Mouse (Mus musculus): ENCODE results near the gene Gse1. TPM values are rescaled to one million over a fixed set of nuclear protein-coding genes. Genes with fewer than 3 reads are reported as not detected.

The Gse1 gene
- total RNA-seq, 1 experiment = 21.4 TPM

DNA sequence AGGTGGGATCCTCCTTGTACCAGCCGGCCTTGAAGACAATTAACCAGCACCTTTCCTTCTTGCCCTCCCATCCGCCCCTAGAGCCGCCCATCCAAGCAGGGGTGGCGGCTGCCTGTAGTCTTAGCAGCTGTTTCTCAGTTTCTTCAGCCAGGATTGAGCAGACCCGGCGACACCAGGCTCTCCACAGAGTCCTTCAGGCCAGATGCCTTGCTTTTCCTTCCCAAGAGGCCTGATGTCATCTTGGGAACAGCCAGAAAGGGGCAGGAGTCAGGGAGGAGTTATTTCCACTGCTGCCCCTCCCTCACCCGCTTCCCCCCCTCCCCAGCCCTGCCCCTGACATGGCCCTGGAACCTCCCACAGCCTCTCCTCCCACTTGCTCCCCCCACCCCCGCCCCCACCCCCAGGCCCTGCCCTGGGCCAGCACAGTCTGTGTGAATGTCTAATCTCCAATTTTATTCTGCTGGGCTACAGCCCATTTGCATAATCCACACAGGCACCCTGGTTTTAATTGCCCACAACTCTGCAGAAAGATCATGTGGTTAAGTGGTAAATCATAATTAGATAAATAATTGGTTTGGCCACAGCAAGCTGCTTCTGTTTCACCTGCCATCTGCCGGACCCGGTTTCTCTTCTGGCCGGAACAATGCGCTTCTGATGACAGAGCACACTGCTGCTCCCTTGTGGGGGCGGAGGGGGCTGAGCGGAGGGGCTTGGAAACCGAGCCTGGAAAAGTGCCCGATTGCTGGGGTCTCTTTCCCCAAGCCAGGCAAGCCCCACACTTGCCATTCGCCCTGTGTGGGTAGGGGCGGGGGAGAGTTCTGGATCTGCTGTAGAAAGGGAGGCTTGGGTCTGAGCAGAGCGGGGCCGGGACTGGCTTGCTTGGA lies 292.7 kb downstream of the Gse1 start:
- H3K4me1 ChIP-seq (ENCODE audit: control insufficient read depth in 2 of 2, insufficient read depth in 2 of 2, low read length in 2 of 2, poor library complexity in 1 of 2) = peaks cover 29 to 55% of the 10 kb centered on the region in 2 experiments
- DNase-seq (ENCODE audit: low read depth, low spot score) = no peak
- H3K9ac ChIP-seq (ENCODE audit: insufficient read depth, low read depth, low read length, poor library complexity, severe bottlenecking) = peak overlapping the region; percentile 56

DNA sequence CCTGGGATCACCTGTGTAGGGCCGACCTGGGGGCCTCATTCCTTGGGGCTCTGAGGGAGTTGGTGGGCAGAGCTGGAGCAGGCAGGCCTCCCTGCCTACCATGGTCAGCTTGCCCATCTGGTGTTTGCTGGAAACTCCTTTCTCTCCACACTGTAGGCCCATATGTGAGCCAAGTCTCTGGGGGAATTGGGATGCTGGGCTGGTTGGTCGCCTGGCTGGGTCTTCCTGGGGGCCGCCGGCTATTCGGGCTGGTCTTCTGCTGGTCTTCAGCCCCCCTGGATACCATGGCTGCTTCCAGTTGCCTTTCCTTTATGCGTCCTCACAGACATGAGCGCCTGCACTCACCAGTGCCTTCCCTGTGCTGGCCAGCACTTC lies 293.3 kb downstream of the Gse1 start:
- TF ChIP-seq ZC3H11A (IDR thresholded peaks at IDR 0.05; ENCODE audit: borderline replicate concordance, low read depth, low read length) = no peak
- no peak for TF ChIP-seq ZNF384 (IDR thresholded peaks at IDR 0.05; ENCODE audit: low read depth, low read length)
- no peak for TF ChIP-seq CHD2 (IDR thresholded peaks at IDR 0.05; ENCODE audit: low read depth, low read length)
- Histone ChIP-seq H3K27ac (ENCODE audit: insufficient read depth, low read depth, low read length, poor library complexity, severe bottlenecking) (no peak overlapping the region), H3K4me3 (ENCODE audit: insufficient read depth in 1 of 2, low read depth in 1 of 2, low read length in 2 of 2, poor library complexity in 1 of 2, severe bottlenecking in 1 of 2) (peak overlapping the region; percentile 22 to 31; a peak in 3 of 4 replicates), H3K9ac (ENCODE audit: insufficient read depth, low read depth, low read length, poor library complexity, severe bottlenecking) (peak overlapping the region; percentile 56), H3K36me3 (ENCODE audit: control insufficient read depth, insufficient read depth, low read length, poor library complexity, severe bottlenecking) (no peaks in the 10 kb centered on the region), H3K4me1 (ENCODE audit: control insufficient read depth in 2 of 2, insufficient read depth in 2 of 2, low read length in 2 of 2, poor library complexity in 1 of 2) (peaks cover 27 to 57% of the 10 kb centered on the region in 2 experiments), H3K9me3 (ENCODE audit: control insufficient read depth, insufficient read depth, low read depth, low read length) (no peaks in the 10 kb centered on the region)
- in situ Hi-C loops (cut with MboI; ENCODE audit: low sequenced_read_pairs in 2 of 2, unreplicated experiment in 2 of 2) = loop anchor here in 1 of 2 experiments (10.0 kb wide), 1 partner anchor 117 kb away; no protein-coding TSS in a partner anchor
- DNase-seq (ENCODE audit: low read depth, low spot score) = no peak

More for the DNA sequence above, 292.7 kb downstream of the Gse1 start:
- TF ChIP-seq ZC3H11A (IDR thresholded peaks at IDR 0.05; ENCODE audit: borderline replicate concordance, low read depth, low read length) = no peak
- H3K36me3 ChIP-seq (ENCODE audit: control insufficient read depth, insufficient read depth, low read length, poor library complexity, severe bottlenecking) = no peaks in the 10 kb centered on the region
- in situ Hi-C loops (cut with MboI; ENCODE audit: low sequenced_read_pairs in 2 of 2, unreplicated experiment in 2 of 2) = loop anchor here in 1 of 2 experiments (10.0 kb wide), 1 partner anchor 116 kb away; no protein-coding TSS in a partner anchor
- no peaks in the 10 kb centered on the region for H3K9me3 ChIP-seq (ENCODE audit: control insufficient read depth, insufficient read depth, low read depth, low read length)
- peak overlapping the region; percentile 22 to 31; a peak in 3 of 4 replicates for H3K4me3 ChIP-seq (ENCODE audit: insufficient read depth in 1 of 2, low read depth in 1 of 2, low read length in 2 of 2, poor library complexity in 1 of 2, severe bottlenecking in 1 of 2)
- H3K27ac ChIP-seq (ENCODE audit: insufficient read depth, low read depth, low read length, poor library complexity, severe bottlenecking) = no peak overlapping the region

DNA sequence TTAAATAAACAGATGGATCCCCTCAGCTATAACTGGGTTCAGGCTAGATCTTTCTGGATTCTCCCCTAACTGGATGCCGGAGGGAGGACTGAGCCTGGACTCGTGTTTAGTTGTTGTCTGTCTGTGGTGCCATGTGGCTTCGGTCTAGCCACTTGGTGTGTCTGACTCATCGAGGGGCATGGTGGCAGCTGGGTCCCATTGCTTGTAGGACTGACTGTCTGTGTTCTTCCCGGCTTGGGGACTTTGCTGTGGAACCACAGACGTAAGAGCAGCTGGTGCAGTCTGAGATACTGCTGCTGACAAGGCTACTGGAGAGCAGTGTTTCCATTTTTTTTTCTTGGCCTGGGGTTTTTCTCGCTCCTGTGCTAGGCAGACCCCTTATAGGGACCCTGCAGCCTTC lies 295.4 kb downstream of the Gse1 start:
- no peak overlapping the region for H3K4me3 ChIP-seq (ENCODE audit: insufficient read depth in 1 of 2, low read depth in 1 of 2, low read length in 2 of 2, poor library complexity in 1 of 2, severe bottlenecking in 1 of 2)
- H3K27ac ChIP-seq (ENCODE audit: insufficient read depth, low read depth, low read length, poor library complexity, severe bottlenecking) = no peak overlapping the region
- no peak for TF ChIP-seq HCFC1 (IDR thresholded peaks at IDR 0.05; ENCODE audit: borderline replicate concordance, insufficient read depth, low read length)
- no peak for TF ChIP-seq CHD2 (IDR thresholded peaks at IDR 0.05; ENCODE audit: low read depth, low read length)
- TF ChIP-seq ZNF384 (IDR thresholded peaks at IDR 0.05; ENCODE audit: low read depth, low read length) = no peak
- TF ChIP-seq ZC3H11A (IDR thresholded peaks at IDR 0.05; ENCODE audit: borderline replicate concordance, low read depth, low read length) = no peak
- TF ChIP-seq MAFK (IDR thresholded peaks at IDR 0.05; ENCODE audit: insufficient read depth, low read depth, low read length) = no peak
- in situ Hi-C loops (cut with MboI; ENCODE audit: low sequenced_read_pairs in 2 of 2, unreplicated experiment in 2 of 2) = loop anchor here in 1 of 2 experiments (10.0 kb wide), 1 partner anchor 119 kb away; no protein-coding TSS in a partner anchor
- H3K4me1 ChIP-seq (ENCODE audit: control insufficient read depth in 2 of 2, insufficient read depth in 2 of 2, low read length in 2 of 2, poor library complexity in 1 of 2) = peaks cover 22 to 58% of the 10 kb centered on the region in 2 experiments
- H3K36me3 ChIP-seq (ENCODE audit: control insufficient read depth, insufficient read depth, low read length, poor library complexity, severe bottlenecking) = no peaks in the 10 kb centered on the region
- no peak overlapping the region for H3K9ac ChIP-seq (ENCODE audit: insufficient read depth, low read depth, low read length, poor library complexity, severe bottlenecking)
- no peaks in the 10 kb centered on the region for H3K9me3 ChIP-seq (ENCODE audit: control insufficient read depth, insufficient read depth, low read depth, low read length)
- no peak for DNase-seq (ENCODE audit: low read depth, low spot score)

DNA sequence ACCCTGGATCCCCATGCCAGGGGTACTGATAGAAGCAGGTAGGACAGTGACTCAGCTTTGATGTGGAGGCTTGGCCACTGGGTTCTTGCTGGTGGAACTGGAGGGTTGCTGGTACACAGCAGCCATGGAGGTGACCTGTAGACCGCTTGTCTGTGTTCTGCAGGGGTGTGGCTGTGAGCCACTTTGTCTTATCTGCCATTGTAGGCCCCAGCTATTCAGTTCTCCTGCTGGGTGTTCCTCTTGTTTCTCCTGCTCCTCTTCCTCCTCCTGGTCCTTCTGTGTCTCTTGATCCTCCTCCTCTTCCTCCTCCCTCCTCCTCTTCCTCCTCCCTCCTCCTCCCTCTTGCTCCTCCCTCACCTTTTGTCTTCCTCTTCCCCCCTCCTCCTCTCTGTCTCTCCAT lies 296.9 kb downstream of the Gse1 start:
- no peak for DNase-seq (ENCODE audit: low read depth, low spot score)
- in situ Hi-C loops (cut with MboI; ENCODE audit: low sequenced_read_pairs in 2 of 2, unreplicated experiment in 2 of 2) = loop anchor here in 1 of 2 experiments (10.0 kb wide), 1 partner anchor 120 kb away; no protein-coding TSS in a partner anchor
- H3K4me3 ChIP-seq (ENCODE audit: insufficient read depth in 1 of 2, low read depth in 1 of 2, low read length in 2 of 2, poor library complexity in 1 of 2, severe bottlenecking in 1 of 2) = no peak overlapping the region
- no peaks in the 10 kb centered on the region for H3K36me3 ChIP-seq (ENCODE audit: control insufficient read depth, insufficient read depth, low read length, poor library complexity, severe bottlenecking)
- TF ChIP-seq MAFK (IDR thresholded peaks at IDR 0.05; ENCODE audit: insufficient read depth, low read depth, low read length) (no peak), ZNF384 (IDR thresholded peaks at IDR 0.05; ENCODE audit: low read depth, low read length) (no peak), ZC3H11A (IDR thresholded peaks at IDR 0.05; ENCODE audit: borderline replicate concordance, low read depth, low read length) (no peak), HCFC1 (IDR thresholded peaks at IDR 0.05; ENCODE audit: borderline replicate concordance, insufficient read depth, low read length) (no peak), CHD2 (IDR thresholded peaks at IDR 0.05; ENCODE audit: low read depth, low read length) (no peak)
- H3K27ac ChIP-seq (ENCODE audit: insufficient read depth, low read depth, low read length, poor library complexity, severe bottlenecking) = no peak overlapping the region
- no peaks in the 10 kb centered on the region for H3K9me3 ChIP-seq (ENCODE audit: control insufficient read depth, insufficient read depth, low read depth, low read length)
- peaks cover 16 to 56% of the 10 kb centered on the region in 2 experiments for H3K4me1 ChIP-seq (ENCODE audit: control insufficient read depth in 2 of 2, insufficient read depth in 2 of 2, low read length in 2 of 2, poor library complexity in 1 of 2)
- H3K9ac ChIP-seq (ENCODE audit: insufficient read depth, low read depth, low read length, poor library complexity, severe bottlenecking) = no peak overlapping the region
